Mouse (Mus musculus): ENCODE data around the gene Xylt1.

- TF ChIP-seq EP300 (IDR thresholded peaks at IDR 0.05; ENCODE audit: low read depth in 1 of 2, low read length in 2 of 2) = no peak
- no peak for TF ChIP-seq POLR2A (IDR thresholded peaks at IDR 0.05; ENCODE audit: control insufficient read depth in 1 of 2, insufficient read depth in 1 of 2, low read depth in 1 of 2, low read length in 2 of 2, poor library complexity in 1 of 2)
- TF ChIP-seq CTCF (IDR thresholded peaks at IDR 0.05 in 2 of 3, conservative IDR thresholded peaks at IDR 0.05 in 1 of 3; ENCODE audit: control insufficient read depth in 1 of 3, insufficient read depth in 1 of 3, low read depth in 2 of 3, low read length in 3 of 3, poor library complexity in 1 of 3, severe bottlenecking in 1 of 3) = no peak
- TF ChIP-seq USF2 (IDR thresholded peaks at IDR 0.05; ENCODE audit: borderline replicate concordance in 1 of 2, insufficient read depth in 1 of 2, low read depth in 1 of 2, low read length in 2 of 2) = no peak
- no peak for TF ChIP-seq USF1 (IDR thresholded peaks at IDR 0.05; ENCODE audit: low read depth, low read length)
- TF ChIP-seq SIN3A (IDR thresholded peaks at IDR 0.05; ENCODE audit: low read length) = no peak
These were observed 232.2 kb downstream of the Xylt1 start for GRCm38 (mm10) chr7:117612788-117613473.

All from MEL (cell line).